Mouse (Mus musculus) liver, adult 2 months (tissue): ENCODE results near the gene Mkrn2os. TPM values are rescaled to one million over a fixed set of nuclear protein-coding genes. Genes with fewer than 3 reads are reported as not detected.
"Not testable (repeated sequence)": the region's sequence is repeated elsewhere in the genome, so short reads cannot be mapped to it uniquely, and the experiment has no call there.

Experiments
- DNase-seq: peaks from one replicate; pipeline ENCODE4 v3.0.0-alpha.2; 2011; ENCODE audit warnings: low read depth, low spot score; ENCODE audit errors: extremely low read depth
- H3K27ac ChIP-seq: fragments of 200-500 bp; replicated peaks from 2 replicates; pipeline ENCODE4 v1.5.1; 2012; ENCODE audit warnings: low read depth, mild to moderate bottlenecking, control low read depth, inconsistent platforms, low read length; ENCODE audit not compliant: insufficient read depth
- H3K27me3 ChIP-seq: fragments of 200-500 bp; 2 replicates; pipeline ENCODE4 v1.6.1; 2012; ENCODE audit warnings: mild to moderate bottlenecking, moderate library complexity, low read length, inconsistent platforms; ENCODE audit not compliant: control insufficient read depth, insufficient read depth
- H3K36me3 ChIP-seq: fragments of 200-500 bp; 2 replicates; pipeline ENCODE4 v1.6.1; 2012; ENCODE audit warnings: low read length, inconsistent platforms; ENCODE audit not compliant: control insufficient read depth, insufficient read depth
- H3K4me1 ChIP-seq: fragments of 200-500 bp; 2 replicates; pipeline ENCODE4 v1.6.1; 2011; ENCODE audit warnings: low read length; ENCODE audit not compliant: control insufficient read depth, insufficient read depth
- H3K4me3 ChIP-seq: fragments of 200-500 bp; 2 replicates; pipeline ENCODE4 v1.5.1; 2011; ENCODE audit warnings: low read depth, mild to moderate bottlenecking, control low read depth, low read length, moderate library complexity; ENCODE audit not compliant: insufficient read depth
- H3K79me2 ChIP-seq: fragments of 200-500 bp; 2 replicates; pipeline ENCODE4 v1.6.1; 2012; ENCODE audit warnings: inconsistent platforms, mild to moderate bottlenecking, low read length, moderate library complexity; ENCODE audit not compliant: control insufficient read depth, insufficient read depth
- H3K9ac ChIP-seq: fragments of 200-500 bp; 2 replicates; pipeline ENCODE4 v1.6.1; 2012; ENCODE audit warnings: low read depth, mild to moderate bottlenecking, control low read depth, inconsistent platforms, low read length
- CTCF ChIP-seq: fragments of 200-500 bp; IDR thresholded peaks from 2 replicates; pipeline ENCODE4 v1.5.1; 2011; ENCODE audit warnings: low read depth, low read length, control low read depth
- POLR2A ChIP-seq: fragments of 200-500 bp; IDR thresholded peaks from 2 replicates; pipeline ENCODE4 v1.6.1; 2011; ENCODE audit warnings: low read length, control low read depth; ENCODE audit not compliant: insufficient read depth; ENCODE audit errors: extremely low read depth
- WGBS: fragments of 180-500 bp; shearing (Covaris S2); methylation state at CpG from one replicate; pipeline ENCODE4 v1.1.7; 2018; 5-methylcytosine and 5-hydroxymethylcytosine counted together
- polyA plus RNA-seq: library from polyadenylated mRNA; depleted of rRNA; stranded (reverse); fragments of >200 nt; gene quantifications from 2 replicates; pipeline ENCODE4 v1.2.3, GENCODE M21; 2012; rRNA removed
- total RNA-seq: library from RNA; depleted of rRNA; stranded (reverse); fragments of >200 nt; gene quantifications from 2 replicates; pipeline ENCODE4 v1.2.3, GENCODE M21; 2014; rRNA removed

Gene Mkrn2os
- total RNA-seq (19.2 and 19.5 TPM in 2 replicates), polyA plus RNA-seq (25.4 and 29.3 TPM in 2 replicates)

- H3K4me3 ChIP-seq = peak within 1 kb of the TSS; percentile 57
Measured at GRCm38 (mm10) chr6:115592458-115592857, at the start of gene Mkrn2os. TSS of gene Mkrn2os (minus strand) at chr6:115592576.

GRCm38 (mm10) chr6:115638188-115638587, 45.8 kb upstream of the Mkrn2os start:
- not testable (repeated sequence) for DNase-seq, H3K4me3 ChIP-seq, H3K4me1 ChIP-seq, H3K27ac ChIP-seq, H3K27me3 ChIP-seq, H3K9ac ChIP-seq
- 89% methylated on average over 7 of the region's 7 CpGs for WGBS
- Histone ChIP-seq H3K36me3 (peaks cover 54% of the 10 kb centered on the region), H3K79me2 (peaks cover 16% of the 10 kb centered on the region; the same call in 1 of the 2 replicates)

More at GRCm38 (mm10) chr6:115592458-115592857, at the start of gene Mkrn2os:
- DNase-seq = peak; percentile 93
- Histone ChIP-seq H3K4me1 (peaks cover 8% of the 10 kb centered on the region), H3K27ac (peak within 1 kb of the TSS; percentile 72), H3K9ac (peak within 1 kb of the TSS; percentile 66), H3K36me3 (no peaks in the 10 kb centered on the region), H3K27me3 (no peaks in the 10 kb centered on the region), H3K79me2 (no peaks in the 10 kb centered on the region; the same call in 1 of the 2 replicates)
- 22% methylated on average over 5 of the region's 5 CpGs for WGBS
- TF ChIP-seq CTCF = no peak
- no peak for TF ChIP-seq POLR2A

- no peak for DNase-seq
- Histone ChIP-seq H3K9ac (no peak overlapping the region), H3K4me1 (peaks cover 8% of the 10 kb centered on the region), H3K27me3 (no peaks in the 10 kb centered on the region), H3K79me2 (peaks cover 7% of the 10 kb centered on the region; the same call in 1 of the 2 replicates), H3K4me3 (no peak overlapping the region), H3K36me3 (peaks cover 60% of the 10 kb centered on the region), H3K27ac (no peak overlapping the region)
- WGBS = 37% methylated on average over 2 of the region's 2 CpGs
- TF ChIP-seq POLR2A (no peak), CTCF (no peak)
Measured at GRCm38 (mm10) chr6:115634015-115634414, 41.6 kb upstream of the Mkrn2os start.

- DNase-seq = peak; percentile 78
- WGBS = 46% methylated on average over 3 of the region's 3 CpGs
- H3K36me3 ChIP-seq = peaks cover 63% of the 10 kb centered on the region
Measured at GRCm38 (mm10) chr6:115631056-115631795, 38.9 kb upstream of the Mkrn2os start.

GRCm38 (mm10) chr6:115626121-115626520, 33.7 kb upstream of the Mkrn2os start:
- WGBS = 64% methylated on average over 5 of the region's 5 CpGs
- Histone ChIP-seq H3K9ac (no peak overlapping the region), H3K27ac (no peak overlapping the region), H3K79me2 (no peaks in the 10 kb centered on the region), H3K27me3 (no peaks in the 10 kb centered on the region), H3K36me3 (peaks cover 69% of the 10 kb centered on the region), H3K4me3 (no peak overlapping the region), H3K4me1 (peaks cover 4% of the 10 kb centered on the region)
- DNase-seq = no peak
- TF ChIP-seq CTCF (no peak), POLR2A (no peak)

More at GRCm38 (mm10) chr6:115631056-115631795, 38.9 kb upstream of the Mkrn2os start:
- Histone ChIP-seq H3K4me3 (no peak overlapping the region), H3K27ac (no peak overlapping the region; the same call in 1 of the 2 replicates), H3K9ac (no peak overlapping the region), H3K4me1 (peaks cover 8% of the 10 kb centered on the region), H3K79me2 (peaks cover 4% of the 10 kb centered on the region; the same call in 1 of the 2 replicates), H3K27me3 (no peaks in the 10 kb centered on the region)
- TF ChIP-seq CTCF (0 out of 2 replicates have a peak, but pooled peaks have one; percentile 11), POLR2A (no peak)

DNA sequence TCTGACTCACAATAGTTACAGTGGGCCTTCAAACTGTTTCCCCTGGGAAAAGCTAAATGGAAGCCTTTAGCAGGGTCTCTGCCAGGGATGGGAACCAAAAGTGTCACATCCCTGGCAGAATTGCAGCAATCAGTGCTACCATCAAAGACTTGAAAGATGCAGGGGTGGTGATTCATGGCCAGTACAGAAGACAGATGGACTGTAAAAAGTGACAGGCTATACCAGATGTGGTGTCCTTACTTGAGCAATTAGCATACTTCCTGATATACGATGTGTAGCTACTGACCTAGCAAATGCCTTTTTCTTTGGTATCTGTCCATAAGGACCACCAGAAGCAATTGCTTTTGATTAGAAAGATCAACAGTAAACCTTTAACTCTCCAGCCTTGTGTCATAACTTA, 28.6 kb upstream of the Mkrn2os start:
- peaks cover 4% of the 10 kb centered on the region; the same call in 1 of the 2 replicates for H3K4me1 ChIP-seq
- no peaks in the 10 kb centered on the region for H3K79me2 ChIP-seq
- no peak overlapping the region for H3K27ac ChIP-seq
- H3K27me3 ChIP-seq = no peaks in the 10 kb centered on the region
- 79% methylated on average over 1 of the region's 1 CpGs for WGBS
- no peak overlapping the region for H3K4me3 ChIP-seq
- H3K36me3 ChIP-seq = peaks cover 67% of the 10 kb centered on the region
- no peak overlapping the region for H3K9ac ChIP-seq
- no peak for DNase-seq
- no peak for TF ChIP-seq POLR2A
- no peak for TF ChIP-seq CTCF
